Mouse (Mus musculus) heart, embryonic 11.5 days (tissue): ENCODE data around the gene Polr3gl. TPM values are rescaled to one million over a fixed set of nuclear protein-coding genes. Genes with fewer than 3 reads are reported as not detected.

ENCODE experiments used
- ATAC-seq: fragments of 200-750 bp; cut with Nextera tagmentation; replicated peaks from 2 replicates; pipeline ENCODE4 v1.8.0; 2017; ENCODE audit warnings: moderate library complexity; ENCODE audit not compliant: insufficient number of reproducible peaks, low FRiP score, low TSS enrichment
- H3K27ac ChIP-seq: fragments of 300-500 bp; sonication (generic); 2 replicates; pipeline ENCODE4 v1.5.1; 2014; ENCODE audit warnings: mild to moderate bottlenecking, low read depth, low read length
- H3K27me3 ChIP-seq: fragments of 300-500 bp; sonication (generic); 2 replicates; pipeline ENCODE4 v1.6.1; 2014; ENCODE audit warnings: mild to moderate bottlenecking, low read length, mixed read lengths; ENCODE audit not compliant: control insufficient read depth, insufficient read depth
- H3K36me3 ChIP-seq: fragments of 300-500 bp; sonication (generic); 2 replicates; pipeline ENCODE4 v1.6.1; 2014; ENCODE audit warnings: mild to moderate bottlenecking, low read length, moderate library complexity, mixed read lengths; ENCODE audit not compliant: control insufficient read depth, insufficient read depth
- H3K4me1 ChIP-seq: fragments of 300-500 bp; sonication (generic); 2 replicates; pipeline ENCODE4 v1.6.1; 2014; ENCODE audit warnings: low read length; ENCODE audit not compliant: control insufficient read depth, insufficient read depth
- H3K4me2 ChIP-seq: fragments of 300-500 bp; sonication (generic); 2 replicates; pipeline ENCODE4 v1.6.1; 2014; ENCODE audit warnings: mild to moderate bottlenecking, moderate library complexity
- H3K4me3 ChIP-seq: fragments of 300-500 bp; sonication (generic); 2 replicates; pipeline ENCODE4 v1.5.1; 2014; ENCODE audit warnings: low read depth, low read length
- H3K9ac ChIP-seq: fragments of 300-500 bp; sonication (generic); 2 replicates; pipeline ENCODE4 v1.6.1; 2014; ENCODE audit warnings: mild to moderate bottlenecking, low read depth, low read length, moderate library complexity
- H3K9me3 ChIP-seq: fragments of 300-500 bp; sonication (generic); replicated peaks from 2 replicates; pipeline ENCODE4 v1.6.1; 2016; ENCODE audit warnings: low read length; ENCODE audit not compliant: control insufficient read depth
- WGBS: fragments of 180-500 bp; shearing (Covaris S2); extraction: QIAGEN DNeasy Blood & Tissue Kit; methylation state at CpG from one replicate; pipeline ENCODE4 v1.1.7; 2014; ENCODE audit not compliant: insufficient replicate concordance; 5-methylcytosine and 5-hydroxymethylcytosine counted together
- polyA plus RNA-seq: library from polyadenylated mRNA; unstranded; fragments of >200 nt; fragmentation: Nextera tagmentation; extraction: Ambion mirVana; gene quantifications from 2 replicates; pipeline ENCODE4 v1.2.1, GENCODE M21; 2014

Gene Polr3gl
- polyA plus RNA-seq, 1 experiment from 2014 or later, result 23.8 TPM

GRCm38 (mm10) chr3:96564633-96565032 is 29.3 kb downstream of the Polr3gl start:
- H3K27ac ChIP-seq, result peak overlapping the region; percentile 85
- peaks cover 27% of the 10 kb centered on the region for H3K4me1 ChIP-seq
- H3K9me3 ChIP-seq, result no peaks in the 10 kb centered on the region
- WGBS, result 32% methylated on average over 7 of the region's 7 CpGs
- H3K36me3 ChIP-seq, result peaks cover 16% of the 10 kb centered on the region
- H3K27me3 ChIP-seq, result no peaks in the 10 kb centered on the region
- H3K4me3 ChIP-seq, result no peak overlapping the region
- 0 out of 2 replicates have a peak, but pooled peaks have one; percentile 35 for ATAC-seq
- H3K9ac ChIP-seq, result 0 out of 2 replicates have a peak overlapping the region, but pooled peaks have one; percentile 3
- peak overlapping the region; percentile 31 for H3K4me2 ChIP-seq

GRCm38 (mm10) chr3:96563911-96564632 is 29.9 kb downstream of the Polr3gl start:
- H3K4me2 ChIP-seq, result peak overlapping the region; percentile 31
- H3K9me3 ChIP-seq, result no peaks in the 10 kb centered on the region
- 0 out of 2 replicates have a peak overlapping the region, but pooled peaks have one; percentile 3 for H3K9ac ChIP-seq
- H3K27me3 ChIP-seq, result no peaks in the 10 kb centered on the region
- peak; percentile 38; the same call in 1 of the 2 replicates for ATAC-seq
- peak overlapping the region; percentile 85 for H3K27ac ChIP-seq
- H3K4me3 ChIP-seq, result no peak overlapping the region
- peaks cover 29% of the 10 kb centered on the region for H3K4me1 ChIP-seq
- WGBS, result 42% methylated on average over 10 of the region's 10 CpGs
- H3K36me3 ChIP-seq, result peaks cover 18% of the 10 kb centered on the region

- WGBS, result 92% methylated on average over 8 of the region's 8 CpGs
- Histone ChIP-seq H3K27ac (0 out of 2 replicates have a peak overlapping the region, but pooled peaks have one; percentile 8), H3K4me1 (peaks cover 29% of the 10 kb centered on the region), H3K4me3 (no peak overlapping the region), H3K27me3 (no peaks in the 10 kb centered on the region), H3K4me2 (no peak overlapping the region), H3K9ac (no peak overlapping the region), H3K36me3 (peaks cover 18% of the 10 kb centered on the region), H3K9me3 (no peaks in the 10 kb centered on the region)
- no peak for ATAC-seq
Measured at GRCm38 (mm10) chr3:96563267-96563666, 30.7 kb downstream of the Polr3gl start.

- H3K27me3 ChIP-seq, result no peaks in the 10 kb centered on the region
- H3K27ac ChIP-seq, result peak overlapping the region; percentile 46
- H3K36me3 ChIP-seq, result peaks cover 18% of the 10 kb centered on the region
- H3K4me1 ChIP-seq, result peaks cover 29% of the 10 kb centered on the region
- H3K9ac ChIP-seq, result peak overlapping the region; percentile 31; the same call in 1 of the 2 replicates
- H3K4me3 ChIP-seq, result peak overlapping the region; percentile 13; the same call in 1 of the 2 replicates
- 56% methylated on average over 10 of the region's 10 CpGs for WGBS
- H3K4me2 ChIP-seq, result peak overlapping the region; percentile 90
- ATAC-seq, result no peak
- no peaks in the 10 kb centered on the region for H3K9me3 ChIP-seq
Measured at GRCm38 (mm10) chr3:96561946-96562681, 31.9 kb downstream of the Polr3gl start.

- H3K27me3 ChIP-seq, result no peaks in the 10 kb centered on the region
- H3K27ac ChIP-seq, result peak overlapping the region; percentile 46
- no peak for ATAC-seq
- H3K4me1 ChIP-seq, result peaks cover 29% of the 10 kb centered on the region
- H3K4me3 ChIP-seq, result peak overlapping the region; percentile 70
- H3K9ac ChIP-seq, result peak overlapping the region; percentile 86
- peak overlapping the region; percentile 90 for H3K4me2 ChIP-seq
- 77% methylated on average over 9 of the region's 9 CpGs for WGBS
- H3K9me3 ChIP-seq, result no peaks in the 10 kb centered on the region
- peaks cover 18% of the 10 kb centered on the region for H3K36me3 ChIP-seq
Measured at GRCm38 (mm10) chr3:96560881-96561668, 32.9 kb downstream of the Polr3gl start.

GRCm38 (mm10) chr3:96559911-96560850 is 33.8 kb downstream of the Polr3gl start:
- Histone ChIP-seq H3K36me3 (peaks cover 18% of the 10 kb centered on the region), H3K9ac (peak overlapping the region; percentile 86), H3K4me3 (peak overlapping the region; percentile 70), H3K27me3 (no peaks in the 10 kb centered on the region), H3K4me2 (peak overlapping the region; percentile 90), H3K4me1 (peaks cover 36% of the 10 kb centered on the region), H3K27ac (peak overlapping the region; percentile 94), H3K9me3 (no peaks in the 10 kb centered on the region)
- ATAC-seq, result no peak
- 68% methylated on average over 23 of the region's 23 CpGs for WGBS

GRCm38 (mm10) chr3:96559398-96559910 is 34.5 kb downstream of the Polr3gl start:
- Histone ChIP-seq H3K36me3 (peaks cover 18% of the 10 kb centered on the region), H3K4me1 (peaks cover 36% of the 10 kb centered on the region), H3K27ac (peak overlapping the region; percentile 94), H3K4me3 (peak overlapping the region; percentile 70), H3K27me3 (no peaks in the 10 kb centered on the region), H3K9me3 (no peaks in the 10 kb centered on the region), H3K9ac (peak overlapping the region; percentile 86), H3K4me2 (peak overlapping the region; percentile 90)
- no peak for ATAC-seq
- WGBS, result 50% methylated on average over 12 of the region's 12 CpGs
